Mouse (Mus musculus) embryonic facial prominence, embryonic 12.5 days (tissue): ENCODE data around the gene Dph2. TPM values are rescaled to one million over a fixed set of nuclear protein-coding genes. Genes with fewer than 3 reads are reported as not detected.
A peak's percentile ranks its signal among the peaks of the same experiment; 100 is the strongest.

ENCODE experiments used
- ATAC-seq: fragments of 200-750 bp; cut with Nextera tagmentation; 2 replicates; pipeline ENCODE4 v1.8.0; 2017; ENCODE audit not compliant: insufficient number of reproducible peaks, insufficient read depth, low FRiP score, low TSS enrichment
- H3K27ac ChIP-seq: fragments of 300-500 bp; sonication (generic); 2 replicates; pipeline ENCODE4 v1.5.1; 2016; ENCODE audit warnings: mild to moderate bottlenecking
- H3K27me3 ChIP-seq: fragments of 300-500 bp; sonication (generic); 2 replicates; pipeline ENCODE4 v1.6.1; 2016; ENCODE audit warnings: mild to moderate bottlenecking, moderate library complexity
- H3K36me3 ChIP-seq: fragments of 300-500 bp; sonication (generic); 2 replicates; pipeline ENCODE4 v1.6.1; 2016; ENCODE audit warnings: mild to moderate bottlenecking
- H3K4me1 ChIP-seq: fragments of 300-500 bp; sonication (generic); 2 replicates; pipeline ENCODE4 v1.6.1; 2016
- H3K4me2 ChIP-seq: fragments of 300-500 bp; sonication (generic); replicated peaks from 2 replicates; pipeline ENCODE4 v1.6.1; 2016; ENCODE audit warnings: mild to moderate bottlenecking, moderate library complexity
- H3K4me3 ChIP-seq: fragments of 300-500 bp; sonication (generic); 2 replicates; pipeline ENCODE4 v1.5.1; 2016; ENCODE audit warnings: mild to moderate bottlenecking
- H3K9ac ChIP-seq: fragments of 300-500 bp; sonication (generic); 2 replicates; pipeline ENCODE4 v1.6.1; 2016; ENCODE audit warnings: mild to moderate bottlenecking, moderate library complexity
- H3K9me3 ChIP-seq: fragments of 300-500 bp; sonication (generic); 2 replicates; pipeline ENCODE4 v1.6.1; 2016; ENCODE audit warnings: mild to moderate bottlenecking, moderate library complexity
- WGBS: fragments of 180-500 bp; shearing (Covaris S2); methylation state at CpG from one replicate; pipeline ENCODE4 v1.1.7; 2016; 5-methylcytosine and 5-hydroxymethylcytosine counted together
- polyA plus RNA-seq: library from polyadenylated mRNA; unstranded; fragments of >200 nt; fragmentation: Nextera tagmentation; extraction: Ambion mirVana; gene quantifications from 2 replicates; pipeline ENCODE4 v1.2.1, GENCODE M21; 2016

Gene Dph2
- 21.0 and 21.7 TPM in 2 replicates for polyA plus RNA-seq

- peaks cover 45% of the 10 kb centered on the region for H3K36me3 ChIP-seq
- no peak within 1 kb of the TSS for H3K27ac ChIP-seq
- ATAC-seq: peak; percentile 78
- H3K4me3 ChIP-seq: peak within 1 kb of the TSS; percentile 76
- H3K9ac ChIP-seq: peak within 1 kb of the TSS; percentile 59
- H3K4me1 ChIP-seq: peaks cover 11% of the 10 kb centered on the region
- peak within 1 kb of the TSS; percentile 87 for H3K4me2 ChIP-seq
- H3K27me3 ChIP-seq: no peaks in the 10 kb centered on the region
- WGBS: under 1% methylated on average over 21 of the region's 21 CpGs
- no peaks in the 10 kb centered on the region for H3K9me3 ChIP-seq
These were observed at the start of gene Dph2 for GRCm38 (mm10) chr4:117891738-117892161. TSS of gene Dph2 (minus strand) at chr4:117892032.

GRCm38 (mm10) chr4:117936964-117937363 is 45.1 kb upstream of the Dph2 start:
- WGBS: 97% methylated on average over 5 of the region's 5 CpGs
- no peaks in the 10 kb centered on the region for H3K4me1 ChIP-seq
- H3K36me3 ChIP-seq: peaks cover 20% of the 10 kb centered on the region; the same call in 1 of the 2 replicates
- no peaks in the 10 kb centered on the region for H3K27me3 ChIP-seq
- no peak overlapping the region for H3K4me2 ChIP-seq
- no peak for ATAC-seq
- H3K9ac ChIP-seq: no peak overlapping the region
- H3K4me3 ChIP-seq: no peak overlapping the region
- H3K9me3 ChIP-seq: no peaks in the 10 kb centered on the region
- H3K27ac ChIP-seq: no peak overlapping the region

GRCm38 (mm10) chr4:117934081-117934480 is 42.2 kb upstream of the Dph2 start:
- Histone ChIP-seq H3K36me3 (peaks cover 7% of the 10 kb centered on the region; the same call in 1 of the 2 replicates), H3K4me1 (peaks cover 8% of the 10 kb centered on the region), H3K27ac (no peak overlapping the region), H3K27me3 (peaks cover 9% of the 10 kb centered on the region; the same call in 1 of the 2 replicates), H3K9me3 (no peaks in the 10 kb centered on the region), H3K9ac (no peak overlapping the region), H3K4me2 (no peak overlapping the region), H3K4me3 (no peak overlapping the region)
- no peak for ATAC-seq
- 88% methylated on average over 4 of the region's 4 CpGs for WGBS

- no peak for ATAC-seq
- H3K9me3 ChIP-seq: no peaks in the 10 kb centered on the region
- H3K4me2 ChIP-seq: no peak overlapping the region
- peaks cover 12% of the 10 kb centered on the region; the same call in 1 of the 2 replicates for H3K27me3 ChIP-seq
- WGBS: 82% methylated on average over 5 of the region's 5 CpGs
- peaks cover 7% of the 10 kb centered on the region; the same call in 1 of the 2 replicates for H3K36me3 ChIP-seq
- no peak overlapping the region for H3K27ac ChIP-seq
- peaks cover 16% of the 10 kb centered on the region for H3K4me1 ChIP-seq
- H3K9ac ChIP-seq: no peak overlapping the region
- H3K4me3 ChIP-seq: no peak overlapping the region
These were observed 41.4 kb upstream of the Dph2 start for GRCm38 (mm10) chr4:117933248-117933647.

GRCm38 (mm10) chr4:117929391-117929881 is 37.6 kb upstream of the Dph2 start, which contains the start of gene Artn:
TSS of gene Artn (minus strand) at chr4:117929763.
- ATAC-seq: peak; percentile 44; the same call in 1 of the 2 replicates
- peak within 1 kb of the TSS; percentile 85 for H3K4me2 ChIP-seq
- no peaks in the 10 kb centered on the region for H3K36me3 ChIP-seq
- peak within 1 kb of the TSS; percentile 37 for H3K9ac ChIP-seq
- H3K27ac ChIP-seq: no peak within 1 kb of the TSS; the same call in none of the 2 replicates
- no peaks in the 10 kb centered on the region for H3K9me3 ChIP-seq
- peaks cover 29% of the 10 kb centered on the region for H3K4me1 ChIP-seq
- H3K4me3 ChIP-seq: peak within 1 kb of the TSS; percentile 39
- peaks cover 50% of the 10 kb centered on the region for H3K27me3 ChIP-seq
- under 1% methylated on average over 33 of the region's 33 CpGs for WGBS

- 1% methylated on average over 13 of the region's 13 CpGs for WGBS
- no peak for ATAC-seq
- Histone ChIP-seq H3K36me3 (no peaks in the 10 kb centered on the region), H3K27ac (no peak overlapping the region; the same call in none of the 2 replicates), H3K4me1 (peaks cover 29% of the 10 kb centered on the region), H3K27me3 (peaks cover 50% of the 10 kb centered on the region), H3K4me2 (peak overlapping the region; percentile 85), H3K9ac (peak overlapping the region; percentile 37), H3K4me3 (peak overlapping the region; percentile 39), H3K9me3 (no peaks in the 10 kb centered on the region)
These were observed 36.9 kb upstream of the Dph2 start for GRCm38 (mm10) chr4:117928699-117929241.

- no peak for ATAC-seq
- 17% methylated on average over 6 of the region's 6 CpGs for WGBS
- Histone ChIP-seq H3K27me3 (peaks cover 50% of the 10 kb centered on the region), H3K9ac (no peak overlapping the region), H3K27ac (no peak overlapping the region), H3K4me1 (peaks cover 29% of the 10 kb centered on the region), H3K9me3 (no peaks in the 10 kb centered on the region), H3K36me3 (no peaks in the 10 kb centered on the region), H3K4me2 (0 out of 2 replicates have a peak overlapping the region, but pooled peaks have one; percentile 85), H3K4me3 (no peak overlapping the region)
These were observed 36.4 kb upstream of the Dph2 start for GRCm38 (mm10) chr4:117928234-117928633.

GRCm38 (mm10) chr4:117926545-117927482 is 35.0 kb upstream of the Dph2 start:
- Histone ChIP-seq H3K4me2 (peak overlapping the region; percentile 92), H3K9me3 (no peaks in the 10 kb centered on the region), H3K27me3 (peaks cover 54% of the 10 kb centered on the region), H3K4me3 (peak overlapping the region; percentile 49), H3K4me1 (peaks cover 29% of the 10 kb centered on the region), H3K27ac (no peak overlapping the region), H3K9ac (peak overlapping the region; percentile 46), H3K36me3 (no peaks in the 10 kb centered on the region)
- under 1% methylated on average over 71 of the region's 71 CpGs for WGBS
- ATAC-seq: peak; percentile 37; the same call in 1 of the 2 replicates

- 68% methylated on average over 4 of the region's 6 CpGs for WGBS
- H3K4me2 ChIP-seq: no peak overlapping the region
These were observed 33.1 kb upstream of the Dph2 start for GRCm38 (mm10) chr4:117924916-117925315.

GRCm38 (mm10) chr4:117923450-117923849 is 31.6 kb upstream of the Dph2 start:
- peaks cover 15% of the 10 kb centered on the region for H3K4me1 ChIP-seq
- H3K4me3 ChIP-seq: no peak overlapping the region
- no peak overlapping the region for H3K27ac ChIP-seq
- no peaks in the 10 kb centered on the region for H3K9me3 ChIP-seq
- no peaks in the 10 kb centered on the region for H3K36me3 ChIP-seq
- no peak overlapping the region for H3K4me2 ChIP-seq
- WGBS: 57% methylated on average over 2 of the region's 2 CpGs
- H3K27me3 ChIP-seq: peaks cover 44% of the 10 kb centered on the region
- no peak for ATAC-seq
- no peak overlapping the region for H3K9ac ChIP-seq

More at GRCm38 (mm10) chr4:117924916-117925315, 33.1 kb upstream of the Dph2 start:
- H3K4me1 ChIP-seq: peaks cover 29% of the 10 kb centered on the region
- H3K9ac ChIP-seq: no peak overlapping the region
- H3K9me3 ChIP-seq: no peaks in the 10 kb centered on the region
- no peak overlapping the region for H3K4me3 ChIP-seq
- peaks cover 47% of the 10 kb centered on the region for H3K27me3 ChIP-seq
- no peaks in the 10 kb centered on the region for H3K36me3 ChIP-seq
- no peak overlapping the region for H3K27ac ChIP-seq
- ATAC-seq: no peak

GRCm38 (mm10) chr4:117921358-117921757 is 29.5 kb upstream of the Dph2 start:
- peaks cover 23% of the 10 kb centered on the region for H3K27me3 ChIP-seq
- no peaks in the 10 kb centered on the region for H3K9me3 ChIP-seq
- H3K9ac ChIP-seq: no peak overlapping the region
- no peak for ATAC-seq
- H3K36me3 ChIP-seq: no peaks in the 10 kb centered on the region
- whole genome bisulfite sequencing: 84% methylated on average over 2 of the region's 2 CpGs
- H3K4me2 ChIP-seq: no peak overlapping the region
- no peak overlapping the region for H3K27ac ChIP-seq
- H3K4me1 ChIP-seq: no peaks in the 10 kb centered on the region
- H3K4me3 ChIP-seq: no peak overlapping the region
